Mouse (Mus musculus): ENCODE measurements around the gene Ptgdr.
"Not testable (repeated sequence)": the region's sequence is repeated elsewhere in the genome, so short reads cannot be mapped to it uniquely, and the experiment has no call there.

DNA sequence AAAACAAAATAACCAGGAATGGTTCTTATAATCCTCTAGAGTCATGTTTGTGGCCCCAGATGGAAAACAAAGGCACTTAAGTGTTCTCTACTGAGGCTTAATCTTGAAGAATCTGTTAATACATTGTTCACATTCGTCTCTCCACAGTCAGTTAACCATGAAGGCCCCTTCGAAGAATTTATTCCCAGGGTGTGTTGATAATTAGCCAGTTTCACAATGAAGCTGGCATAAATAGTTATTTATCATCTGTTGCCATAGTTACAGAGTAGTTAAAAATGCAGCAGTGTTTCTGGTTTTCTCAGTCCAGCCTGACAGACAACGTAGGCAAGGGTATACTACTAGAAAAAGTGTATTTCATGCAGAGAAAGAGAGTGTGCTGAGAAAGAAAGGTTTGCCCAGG is 25.0 kb downstream of the Ptgdr start:
- TF ChIP-seq CTCF (IDR thresholded peaks at IDR 0.05; ENCODE audit: borderline replicate concordance, extremely low read depth, insufficient read depth, insufficient read length); POLR2A (IDR thresholded peaks at IDR 0.05; ENCODE audit: borderline replicate concordance, extremely low read depth, insufficient read depth, insufficient read length, poor library complexity, severe bottlenecking): not testable (repeated sequence)

Data from brain, embryonic 14.5 days (tissue).